Mouse (Mus musculus): ENCODE results near the gene Peak1.

- no peak for TF ChIP-seq CTCF (IDR thresholded peaks at IDR 0.05 in 2 of 3, conservative IDR thresholded peaks at IDR 0.05 in 1 of 3; ENCODE audit: control insufficient read depth in 1 of 3, insufficient read depth in 1 of 3, low read depth in 2 of 3, low read length in 3 of 3, poor library complexity in 1 of 3, severe bottlenecking in 1 of 3)
- TF ChIP-seq POLR2A (IDR thresholded peaks at IDR 0.05; ENCODE audit: control insufficient read depth in 1 of 2, insufficient read depth in 1 of 2, low read depth in 1 of 2, low read length in 2 of 2, poor library complexity in 1 of 2) = no peak
- no peak for TF ChIP-seq KAT2A (conservative IDR thresholded peaks at IDR 0.05; ENCODE audit: low read depth, low read length)
- no peak for TF ChIP-seq EP300 (IDR thresholded peaks at IDR 0.05; ENCODE audit: low read depth in 1 of 2, low read length in 2 of 2)
- TF ChIP-seq HCFC1 (IDR thresholded peaks at IDR 0.05; ENCODE audit: low read depth, low read length) = no peak
- no peak for TF ChIP-seq GATA1 (IDR thresholded peaks at IDR 0.05; ENCODE audit: low read depth, low read length)
- TF ChIP-seq E2F4 (IDR thresholded peaks at IDR 0.05; ENCODE audit: borderline replicate concordance, low read depth, low read length) = no peak
- no peak for TF ChIP-seq ZC3H11A (IDR thresholded peaks at IDR 0.05; ENCODE audit: low read depth, low read length)
- TF ChIP-seq POLR2AphosphoS2 (IDR thresholded peaks at IDR 0.05; ENCODE audit: low read length) = no peak
- no peak for TF ChIP-seq CHD1 (IDR thresholded peaks at IDR 0.05; ENCODE audit: low read depth, low read length)
- no peak for TF ChIP-seq ZKSCAN1 (IDR thresholded peaks at IDR 0.05; ENCODE audit: low read depth, low read length)
- no peak for TF ChIP-seq RAD21 (IDR thresholded peaks at IDR 0.05; ENCODE audit: low read depth, low read length)
Observed at GRCm38 (mm10) chr9:56439699-56440098, 21.8 kb upstream of the Peak1 start.

Measured in MEL (cell line).